8 mouse cellular contexts compared by ENCODE assay signal in genomic region chr8:4868761-4869160, GRCm38 (mm10).
DNase-seq lines count a peak whose midpoint lies in the region; ATAC-seq and TF ChIP-seq lines count a peak whose summit lies in the region.
"Not testable (repeated sequence)": the region's sequence is repeated elsewhere in the genome, so short reads cannot be mapped to it uniquely, and the experiment has no call there.

No protein-coding gene starts in this region.

- not testable (repeated sequence) for H3K9me3 ChIP-seq in hindbrain, embryonic 11.5 days (ENCODE audit: control insufficient read depth, low read length); kidney, embryonic 15.5 days (replicated peaks); liver, embryonic 14.5 days (ENCODE audit: control insufficient read depth, low read length); neural tube, embryonic 12.5 days

- not testable (repeated sequence) for H3K9ac ChIP-seq in hindbrain, embryonic 11.5 days (ENCODE audit: low read depth, low read length); kidney, embryonic 15.5 days; liver, embryonic 14.5 days (replicated peaks); neural tube, embryonic 12.5 days

- TF ChIP-seq CTCF in liver, embryonic 14.5 days (IDR thresholded peaks at IDR 0.05; ENCODE audit: low read depth) = 0 out of 2 replicates have a peak, but pooled peaks have one; percentile 21

- H3K27ac ChIP-seq in hindbrain, embryonic 11.5 days (ENCODE audit: low read depth, low read length); kidney, embryonic 15.5 days; liver, embryonic 14.5 days; neural tube, embryonic 12.5 days: not testable (repeated sequence)

- not testable (repeated sequence) for H3K36me3 ChIP-seq in hindbrain, embryonic 11.5 days (ENCODE audit: control insufficient read depth, insufficient read depth, low read length); kidney, embryonic 15.5 days; liver, embryonic 14.5 days (replicated peaks; ENCODE audit: control insufficient read depth, insufficient read depth, low read depth); neural tube, embryonic 12.5 days

- 83% methylated on average over 6 of the region's 7 CpGs for WGBS in hindbrain, embryonic 11.5 days
- 79% methylated on average over 7 of the region's 7 CpGs for WGBS in kidney, embryonic 15.5 days
- 79% methylated on average over 7 of the region's 7 CpGs for WGBS in liver, embryonic 14.5 days (ENCODE audit: insufficient replicate concordance)
- 89% methylated on average over 7 of the region's 7 CpGs for WGBS in neural tube, embryonic 12.5 days

- H3K4me1 ChIP-seq in hindbrain, embryonic 11.5 days (replicated peaks; ENCODE audit: control insufficient read depth, insufficient read depth, low read length); kidney, embryonic 15.5 days; liver, embryonic 14.5 days (replicated peaks; ENCODE audit: control insufficient read depth in 2 of 2, insufficient read depth in 2 of 2, low read length in 1 of 2); neural tube, embryonic 12.5 days: not testable (repeated sequence)

- H3K27me3 ChIP-seq in hindbrain, embryonic 11.5 days (ENCODE audit: control insufficient read depth, insufficient read depth, low read length); kidney, embryonic 15.5 days; liver, embryonic 14.5 days (ENCODE audit: control insufficient read depth, insufficient read depth, low read length); neural tube, embryonic 12.5 days (replicated peaks): not testable (repeated sequence)

- peak; percentile 75 for DNase-seq in ZHBTc4 (ENCODE audit: low read depth, low spot score)
- DNase-seq in embryo, embryonic 9.5 days (ENCODE audit: extremely low spot score) = peak; percentile 49
- DNase-seq in hindbrain, embryonic 11.5 days (ENCODE audit: low spot score) = peak; percentile 77
- DNase-seq in layer of hippocampus, postnatal 36 days = peak; percentile 3 to 7
- DNase-seq in liver, embryonic 14.5 days (ENCODE audit: low read depth in 3 of 3, low spot score in 3 of 3) = not testable (repeated sequence)
- DNase-seq in yolk sac, embryonic 10.5 days (ENCODE audit: low spot score) = peak; percentile 17

- TF ChIP-seq EP300 in liver, embryonic 14.5 days (IDR thresholded peaks at IDR 0.05; ENCODE audit: low read depth) = not testable (repeated sequence)

- H3K4me2 ChIP-seq in hindbrain, embryonic 11.5 days (replicated peaks; ENCODE audit: low read depth, low read length); kidney, embryonic 15.5 days; liver, embryonic 14.5 days (ENCODE audit: low read depth); neural tube, embryonic 12.5 days (replicated peaks): not testable (repeated sequence)

- H3K4me3 ChIP-seq in hindbrain, embryonic 11.5 days (ENCODE audit: low read depth, low read length); kidney, embryonic 15.5 days (replicated peaks); liver, embryonic 14.5 days (ENCODE audit: insufficient read depth in 1 of 2, low read depth in 2 of 2, low read length in 2 of 2); neural tube, embryonic 12.5 days: not testable (repeated sequence)

- peak; percentile 92 for ATAC-seq in hindbrain, embryonic 11.5 days (ENCODE audit: low FRiP score)
- peak; percentile 89 for ATAC-seq in kidney, embryonic 15.5 days (replicated peaks; ENCODE audit: low FRiP score)
- not testable (repeated sequence) for ATAC-seq in liver, embryonic 14.5 days (ENCODE audit: insufficient read depth)
- ATAC-seq in neural tube, embryonic 12.5 days (ENCODE audit: low FRiP score, low read depth) = peak; percentile 93
